Mouse (Mus musculus): ENCODE data around the gene Ttll4. TPM values are rescaled to one million over a fixed set of nuclear protein-coding genes. Genes with fewer than 3 reads are reported as not detected.

Gene Ttll4
- polyA plus RNA-seq, 1 experiment from 2014 or later: 49.9 TPM

- peak; percentile 78 for DNase-seq (ENCODE audit: low spot score)
- H3K27me3 ChIP-seq (replicated peaks; ENCODE audit: low read depth, poor library complexity, severe bottlenecking): peaks cover 10% of the 10 kb centered on the region; the same call in 1 of the 2 replicates
- H3K4me1 ChIP-seq: peaks cover 44% of the 10 kb centered on the region
- no peaks in the 10 kb centered on the region for H3K36me3 ChIP-seq (replicated peaks)
- 2% methylated on average over 35 of the region's 35 CpGs for WGBS
- no peaks in the 10 kb centered on the region for H3K9me3 ChIP-seq
- H3K4me3 ChIP-seq: peak within 1 kb of the TSS; percentile 72
- peak within 1 kb of the TSS; percentile 88 for H3K27ac ChIP-seq (replicated peaks)
Observed at GRCm38 (mm10) chr1:74713099-74713858, 51.7 kb downstream of the Ttll4 start, which contains the start of gene Cyp27a1. TSS of gene Cyp27a1 (plus strand) at chr1:74713574.

- Histone ChIP-seq H3K27me3 (replicated peaks; ENCODE audit: low read depth, poor library complexity, severe bottlenecking) (peaks cover 10% of the 10 kb centered on the region; the same call in 1 of the 2 replicates), H3K36me3 (replicated peaks) (no peaks in the 10 kb centered on the region), H3K4me3 (peak overlapping the region; percentile 72), H3K27ac (replicated peaks) (peak overlapping the region; percentile 88), H3K4me1 (peaks cover 48% of the 10 kb centered on the region), H3K9me3 (no peaks in the 10 kb centered on the region)
- 32% methylated on average over 12 of the region's 12 CpGs for WGBS
- DNase-seq (ENCODE audit: low spot score): no peak
Observed at GRCm38 (mm10) chr1:74713859-74714730, 52.5 kb downstream of the Ttll4 start.

- H3K27me3 ChIP-seq (replicated peaks; ENCODE audit: low read depth, poor library complexity, severe bottlenecking): peaks cover 10% of the 10 kb centered on the region; the same call in 1 of the 2 replicates
- H3K27ac ChIP-seq (replicated peaks): peak overlapping the region; percentile 11
- H3K36me3 ChIP-seq (replicated peaks): no peaks in the 10 kb centered on the region
- H3K9me3 ChIP-seq: no peaks in the 10 kb centered on the region
- H3K4me3 ChIP-seq: peak overlapping the region; percentile 72; the same call in 1 of the 2 replicates
- WGBS: 44% methylated on average over 2 of the region's 2 CpGs
- DNase-seq (ENCODE audit: low spot score): no peak
- H3K4me1 ChIP-seq: peaks cover 53% of the 10 kb centered on the region
Observed at GRCm38 (mm10) chr1:74714967-74715366, 53.4 kb downstream of the Ttll4 start.

GRCm38 (mm10) chr1:74715468-74715867 is 53.9 kb downstream of the Ttll4 start:
- H3K36me3 ChIP-seq (replicated peaks): no peaks in the 10 kb centered on the region
- H3K4me3 ChIP-seq: peak overlapping the region; percentile 26; the same call in 1 of the 2 replicates
- WGBS: 38% methylated on average over 5 of the region's 5 CpGs
- H3K27ac ChIP-seq (replicated peaks): peak overlapping the region; percentile 11; the same call in 1 of the 2 replicates
- H3K4me1 ChIP-seq: peaks cover 53% of the 10 kb centered on the region
- DNase-seq (ENCODE audit: low spot score): peak; percentile 76
- H3K9me3 ChIP-seq: no peaks in the 10 kb centered on the region
- H3K27me3 ChIP-seq (replicated peaks; ENCODE audit: low read depth, poor library complexity, severe bottlenecking): peaks cover 10% of the 10 kb centered on the region; the same call in 1 of the 2 replicates

- no peaks in the 10 kb centered on the region for H3K36me3 ChIP-seq (replicated peaks)
- H3K4me3 ChIP-seq: peak overlapping the region; percentile 26; the same call in 1 of the 2 replicates
- H3K27ac ChIP-seq (replicated peaks): peak overlapping the region; percentile 11; the same call in 1 of the 2 replicates
- peaks cover 10% of the 10 kb centered on the region; the same call in 1 of the 2 replicates for H3K27me3 ChIP-seq (replicated peaks; ENCODE audit: low read depth, poor library complexity, severe bottlenecking)
- 81% methylated on average over 6 of the region's 6 CpGs for WGBS
- H3K4me1 ChIP-seq: peaks cover 53% of the 10 kb centered on the region
- DNase-seq (ENCODE audit: low spot score): no peak
- H3K9me3 ChIP-seq: no peaks in the 10 kb centered on the region
Observed at GRCm38 (mm10) chr1:74715886-74716285, 54.3 kb downstream of the Ttll4 start.

GRCm38 (mm10) chr1:74718113-74718512 is 56.6 kb downstream of the Ttll4 start:
- Histone ChIP-seq H3K36me3 (replicated peaks) (no peaks in the 10 kb centered on the region), H3K27ac (replicated peaks) (no peak overlapping the region), H3K9me3 (no peaks in the 10 kb centered on the region), H3K4me1 (peaks cover 49% of the 10 kb centered on the region), H3K27me3 (replicated peaks; ENCODE audit: low read depth, poor library complexity, severe bottlenecking) (peaks cover 10% of the 10 kb centered on the region; the same call in 1 of the 2 replicates), H3K4me3 (no peak overlapping the region)
- 68% methylated on average over 8 of the region's 8 CpGs for WGBS
- peak; percentile 29 for DNase-seq (ENCODE audit: low spot score)

- DNase-seq (ENCODE audit: low spot score): no peak
- Histone ChIP-seq H3K27me3 (replicated peaks; ENCODE audit: low read depth, poor library complexity, severe bottlenecking) (0 out of 2 replicates have a peak, but pooled peaks cover 8% of the 10 kb centered on the region), H3K27ac (replicated peaks) (no peak overlapping the region), H3K9me3 (no peaks in the 10 kb centered on the region), H3K36me3 (replicated peaks) (no peaks in the 10 kb centered on the region), H3K4me3 (no peak overlapping the region), H3K4me1 (peaks cover 37% of the 10 kb centered on the region)
- 60% methylated on average over 3 of the region's 3 CpGs for WGBS
Observed at GRCm38 (mm10) chr1:74719281-74719680, 57.7 kb downstream of the Ttll4 start.

- peaks cover 17% of the 10 kb centered on the region for H3K4me1 ChIP-seq
- 75% methylated on average over 6 of the region's 6 CpGs for WGBS
Observed at GRCm38 (mm10) chr1:74721657-74722056, 60.1 kb downstream of the Ttll4 start.

GRCm38 (mm10) chr1:74723748-74724147 is 62.2 kb downstream of the Ttll4 start:
- H3K36me3 ChIP-seq (replicated peaks): no peaks in the 10 kb centered on the region
- peaks cover 19% of the 10 kb centered on the region for H3K4me1 ChIP-seq
- H3K27me3 ChIP-seq (replicated peaks; ENCODE audit: low read depth, poor library complexity, severe bottlenecking): no peaks in the 10 kb centered on the region
- peak; percentile 42 for DNase-seq (ENCODE audit: low spot score)
- WGBS: 74% methylated on average over 2 of the region's 2 CpGs
- H3K9me3 ChIP-seq: no peaks in the 10 kb centered on the region
- no peak overlapping the region for H3K27ac ChIP-seq (replicated peaks)
- no peak overlapping the region for H3K4me3 ChIP-seq

More at GRCm38 (mm10) chr1:74721657-74722056, 60.1 kb downstream of the Ttll4 start:
- no peak overlapping the region for H3K4me3 ChIP-seq
- no peak overlapping the region for H3K27ac ChIP-seq (replicated peaks)
- H3K9me3 ChIP-seq: no peaks in the 10 kb centered on the region
- H3K27me3 ChIP-seq (replicated peaks; ENCODE audit: low read depth, poor library complexity, severe bottlenecking): no peaks in the 10 kb centered on the region
- H3K36me3 ChIP-seq (replicated peaks): no peaks in the 10 kb centered on the region
- no peak for DNase-seq (ENCODE audit: low spot score)

- Histone ChIP-seq H3K27ac (replicated peaks) (no peak overlapping the region), H3K4me1 (peaks cover 10% of the 10 kb centered on the region; the same call in 1 of the 2 replicates), H3K27me3 (replicated peaks; ENCODE audit: low read depth, poor library complexity, severe bottlenecking) (no peaks in the 10 kb centered on the region), H3K9me3 (no peaks in the 10 kb centered on the region), H3K4me3 (no peak overlapping the region), H3K36me3 (replicated peaks) (no peaks in the 10 kb centered on the region)
- WGBS: 81% methylated on average over 5 of the region's 5 CpGs
- no peak for DNase-seq (ENCODE audit: low spot score)
Observed at GRCm38 (mm10) chr1:74726114-74726513, 64.6 kb downstream of the Ttll4 start.

GRCm38 (mm10) chr1:74726674-74727073 is 65.1 kb downstream of the Ttll4 start:
- peaks cover 8% of the 10 kb centered on the region; the same call in 1 of the 2 replicates for H3K4me1 ChIP-seq
- no peaks in the 10 kb centered on the region for H3K27me3 ChIP-seq (replicated peaks; ENCODE audit: low read depth, poor library complexity, severe bottlenecking)
- WGBS: 77% methylated on average over 5 of the region's 5 CpGs
- no peak overlapping the region for H3K4me3 ChIP-seq
- no peaks in the 10 kb centered on the region for H3K9me3 ChIP-seq
- H3K27ac ChIP-seq (replicated peaks): no peak overlapping the region
- DNase-seq (ENCODE audit: low spot score): no peak
- H3K36me3 ChIP-seq (replicated peaks): no peaks in the 10 kb centered on the region

GRCm38 (mm10) chr1:74728446-74728845 is 66.9 kb downstream of the Ttll4 start:
- Histone ChIP-seq H3K9me3 (no peaks in the 10 kb centered on the region), H3K36me3 (replicated peaks) (no peaks in the 10 kb centered on the region), H3K4me1 (peaks cover 7% of the 10 kb centered on the region; the same call in 1 of the 2 replicates), H3K4me3 (no peak overlapping the region), H3K27ac (replicated peaks) (no peak overlapping the region), H3K27me3 (replicated peaks; ENCODE audit: low read depth, poor library complexity, severe bottlenecking) (no peaks in the 10 kb centered on the region)
- 76% methylated on average over 8 of the region's 8 CpGs for WGBS
- DNase-seq (ENCODE audit: low spot score): no peak

All from embryonic facial prominence, embryonic 10.5 days (tissue).